ENCODE assay signal across 14 mouse cellular contexts in genomic region chr7:38186861-38187260, GRCm38 (mm10). TPM values are rescaled to one million over a fixed set of nuclear protein-coding genes. Genes with fewer than 3 reads are reported as not detected.
DNase-seq lines count a peak whose midpoint lies in the region; ATAC-seq and TF ChIP-seq lines count a peak whose summit lies in the region.
"Had no signal": no experiment of that assay in that cellular context is flagged by ENCODE, and none has a peak within 500 bp of the region (broad histone marks: within the 10 kb centered on the region; RNA-seq: fewer than 3 reads in every experiment).

No protein-coding gene starts in this region.

- peak; percentile 12 for ATAC-seq in CD4-positive, CD25-positive, alpha-beta regulatory T cell, adult 4 months
- no peak for ATAC-seq in liver, postnatal 0 days
- no peak for ATAC-seq in heart, embryonic 11.5 days (replicated peaks; ENCODE audit: insufficient number of reproducible peaks, low FRiP score, low TSS enrichment)
- ATAC-seq: hindbrain, embryonic 16.5 days had no signal

- DNase-seq in c-Kit-positive CD71-negative TER-119-negative erythroid progenitor cells, embryonic 14.5 days (ENCODE audit: low read depth): peak; percentile 53
- no peak for DNase-seq in liver, postnatal 0 days
- peak; percentile 44 to 59 for DNase-seq in thymus, postnatal 10 days (ENCODE audit: low spot score in 2 of 2)
- DNase-seq in ovary, postnatal 14 days (ENCODE audit: low spot score): no peak
- no peak for DNase-seq in layer of hippocampus, adult 8-10 months (ENCODE audit: low spot score in 2 of 2)
- DNase-seq: cerebellum, adult 9-10 months; heart, adult 18-20 months; right cerebral cortex, postnatal 25 days had no signal

- H3K9me3 ChIP-seq in liver, postnatal 0 days (ENCODE audit: low read length): no peaks in the 10 kb centered on the region
- no peaks in the 10 kb centered on the region for H3K9me3 ChIP-seq in heart, embryonic 11.5 days (replicated peaks; ENCODE audit: control insufficient read depth, low read length)

- no peak overlapping the region for H3K4me3 ChIP-seq in liver, postnatal 0 days (ENCODE audit: low read depth, low read length)
- H3K4me3 ChIP-seq in heart, embryonic 11.5 days (ENCODE audit: low read depth, low read length): no peak overlapping the region
- H3K4me3 ChIP-seq: erythroblast, embryonic 14.5 days had no signal

- TF ChIP-seq CTCF in liver, postnatal 0 days (IDR thresholded peaks at IDR 0.05; ENCODE audit: low read depth): no peak

- WGBS in liver, postnatal 0 days (ENCODE audit: insufficient replicate concordance): 24% methylated on average over 4 of the region's 4 CpGs
- 54% methylated on average over 4 of the region's 4 CpGs for WGBS in heart, embryonic 11.5 days (ENCODE audit: insufficient replicate concordance)

- TF ChIP-seq EP300 in liver, postnatal 0 days (IDR thresholded peaks at IDR 0.05; ENCODE audit: low read depth): no peak

- peak overlapping the region; percentile 98 for H3K27ac ChIP-seq in liver, postnatal 0 days (ENCODE audit: low read depth)
- H3K27ac ChIP-seq in heart, embryonic 11.5 days (ENCODE audit: low read depth, low read length): no peak overlapping the region
- H3K27ac ChIP-seq: liver, embryonic 14.5 days had no signal

- no peaks in the 10 kb centered on the region for H3K27me3 ChIP-seq in liver, postnatal 0 days (ENCODE audit: insufficient read depth, low read length)
- H3K27me3 ChIP-seq in heart, embryonic 11.5 days (ENCODE audit: control insufficient read depth, insufficient read depth, low read length): no peaks in the 10 kb centered on the region
- H3K27me3 ChIP-seq: CH12.LX had no signal

- peak overlapping the region; percentile 91 for H3K4me2 ChIP-seq in liver, postnatal 0 days (ENCODE audit: low read depth, low read length)
- H3K4me2 ChIP-seq in heart, embryonic 11.5 days: no peak overlapping the region

- peaks cover 24% of the 10 kb centered on the region for H3K36me3 ChIP-seq in liver, postnatal 0 days (replicated peaks; ENCODE audit: insufficient read depth, low read length)
- peaks cover 3% of the 10 kb centered on the region; the same call in 1 of the 2 replicates for H3K36me3 ChIP-seq in heart, embryonic 11.5 days (ENCODE audit: control insufficient read depth, insufficient read depth, low read length)

- H3K9ac ChIP-seq in liver, postnatal 0 days (replicated peaks): no peak overlapping the region; the same call in 1 of the 2 replicates
- H3K9ac ChIP-seq in heart, embryonic 11.5 days (ENCODE audit: low read depth, low read length): no peak overlapping the region
- H3K9ac ChIP-seq: liver, embryonic 14.5 days had no signal

- H3K4me1 ChIP-seq in liver, postnatal 0 days (ENCODE audit: insufficient read depth): peaks cover 43% of the 10 kb centered on the region
- peaks cover 7% of the 10 kb centered on the region; the same call in 1 of the 2 replicates for H3K4me1 ChIP-seq in heart, embryonic 11.5 days (ENCODE audit: control insufficient read depth, insufficient read depth, low read length)

RNA-seq across cellular contexts. Expression of gene 1600014C10Rik, which starts 3.8 kb away (rescaled TPM):
- 100 to 1,000 TPM; 152 to 193 TPM for polyA plus RNA-seq in CD4-positive, CD25-positive, alpha-beta regulatory T cell, adult 4 months (2017; shearing (Covaris generic))
- polyA plus RNA-seq in liver, postnatal 0 days (2015; fragmentation: Nextera tagmentation; extraction: Ambion mirVana): 76.6 and 78.1 TPM in 2 replicates
- total RNA-seq in layer of hippocampus, adult 8-10 months (2022): 10 to 100 TPM; 24.6 to 30.9 (median 28.9) TPM
- polyA plus RNA-seq in heart, embryonic 11.5 days (2014; fragmentation: Nextera tagmentation; extraction: Ambion mirVana): 13.2 and 13.9 TPM in 2 replicates
- polyA plus RNA-seq: erythroblast, embryonic 14.5 days had no signal

RNA-seq across cellular contexts. Expression of gene Plekhf1, which starts 41.0 kb away (rescaled TPM):
- under 1 TPM; 0.37 to 0.39 TPM for polyA plus RNA-seq in CD4-positive, CD25-positive, alpha-beta regulatory T cell, adult 4 months (2017; shearing (Covaris generic))
- polyA plus RNA-seq in liver, postnatal 0 days (2015; fragmentation: Nextera tagmentation; extraction: Ambion mirVana): 0.57 and 0.58 TPM in 2 replicates
- total RNA-seq in layer of hippocampus, adult 8-10 months (2022): 1 to 10 TPM; 1.3 to 2.8 (median 2.5) TPM
- 1.6 and 1.8 TPM in 2 replicates for polyA plus RNA-seq in heart, embryonic 11.5 days (2014; fragmentation: Nextera tagmentation; extraction: Ambion mirVana)

Comparison
In these comparisons a context has a peak if more than half of its experiments do, and no peak if none do; other contexts are left out.
1. DNase-seq: peak in c-Kit-positive CD71-negative TER-119-negative erythroid progenitor cells, embryonic 14.5 days (single experiment) and thymus, postnatal 10 days (2 of 2); none in liver, postnatal 0 days (single experiment), ovary, postnatal 14 days (single experiment) and layer of hippocampus, adult 8-10 months (0 of 2).